Mouse (Mus musculus) liver, postnatal 0 days (tissue): Measurements from ENCODE around the gene Zfp704.

Experiments used
- CTCF ChIP-seq: sonication (generic); IDR thresholded peaks from 2 replicates; pipeline ENCODE4 v1.5.1; 2016; ENCODE audit warnings: antibody characterized with exemption, low read depth
- EP300 ChIP-seq: IDR thresholded peaks from 2 replicates; pipeline ENCODE4 v1.6.1; 2016; ENCODE audit warnings: antibody characterized with exemption, low read depth, mild to moderate bottlenecking

DNA sequence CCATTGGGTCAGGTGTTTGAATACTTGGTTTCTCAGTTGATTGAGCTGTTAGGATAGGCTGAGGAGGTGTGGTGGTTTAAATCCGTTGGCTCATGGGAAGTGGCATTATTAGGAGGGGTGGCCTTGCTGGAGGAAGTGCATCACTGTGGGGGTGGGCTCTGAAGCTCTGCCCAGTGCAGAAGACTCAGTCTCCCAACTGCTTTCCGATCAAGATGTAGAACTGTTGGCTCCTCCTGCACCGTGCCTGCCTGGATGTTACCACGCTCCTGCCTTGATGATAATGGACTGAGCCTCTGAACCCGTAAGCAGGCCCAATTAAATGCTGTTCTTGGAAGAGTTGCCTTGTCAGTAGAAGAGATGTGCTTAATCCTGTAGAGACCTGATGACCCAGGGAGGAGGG, 154.5 kb downstream of the Zfp704 start:
- TF ChIP-seq CTCF (no peak), EP300 (no peak)
